Mouse (Mus musculus) liver, adult (tissue): ENCODE measurements at regions not wholly inside any gene's neighbourhood (a gene's known extent, or its start where the extent isn't known, plus 50 kb on each side); places are given as distances from the start of the nearest gene placed in this dataset.

Experiments used
- GATA4 ChIP-seq: IDR thresholded peaks from 2 replicates; pipeline ENCODE4 v1.6.1; 2014; ENCODE audit warnings: mild to moderate bottlenecking, low read length; ENCODE audit not compliant: insufficient replicate concordance

DNA sequence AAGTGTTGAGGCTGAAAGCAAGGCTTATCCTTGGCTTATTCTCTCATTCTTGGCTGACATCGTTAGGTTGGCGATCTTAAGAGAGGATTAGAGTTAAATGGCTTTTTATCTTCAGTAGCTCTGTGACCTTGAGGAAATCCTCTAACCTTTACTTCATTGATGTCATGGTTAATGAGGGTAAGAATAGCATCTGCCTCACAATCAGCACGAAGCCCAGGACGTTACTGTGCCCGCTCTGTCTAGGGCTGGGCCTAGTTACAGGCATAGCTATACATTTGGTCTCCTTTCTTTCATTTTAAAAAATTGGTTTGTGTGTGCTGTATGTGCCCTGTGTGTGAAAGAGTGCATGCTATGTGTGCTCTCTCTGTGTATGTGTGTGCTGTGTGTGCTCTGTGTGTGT lies 145.1 kb upstream of the Gadl1 start:
- TF ChIP-seq GATA4: no peak

GRCm38 (mm10) chr9:115766471-115766870 lies 142.8 kb upstream of the Gadl1 start:
- no peak for TF ChIP-seq GATA4

- TF ChIP-seq GATA4: no peak
Measured at GRCm38 (mm10) chr9:115775112-115775511, 134.1 kb upstream of the Gadl1 start.

DNA sequence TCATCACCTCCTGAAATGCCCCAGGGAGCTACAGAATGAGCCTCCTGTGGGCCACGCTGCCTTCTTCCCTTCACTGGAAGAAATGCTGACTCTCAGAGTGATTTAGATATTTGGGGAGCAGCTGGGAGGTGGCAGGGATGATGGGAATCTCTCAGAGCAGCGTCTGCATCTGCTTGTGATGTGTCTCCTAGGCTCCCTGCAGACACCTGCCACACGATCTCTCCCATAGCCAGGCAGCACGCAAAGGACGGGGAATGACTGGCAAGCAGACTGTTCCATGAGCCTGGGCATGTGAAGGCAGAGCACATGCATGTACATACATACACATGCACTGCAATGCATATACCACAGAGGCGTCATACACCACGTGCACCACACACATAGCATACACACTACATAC lies 133.4 kb upstream of the Gadl1 start:
- no peak for TF ChIP-seq GATA4

DNA sequence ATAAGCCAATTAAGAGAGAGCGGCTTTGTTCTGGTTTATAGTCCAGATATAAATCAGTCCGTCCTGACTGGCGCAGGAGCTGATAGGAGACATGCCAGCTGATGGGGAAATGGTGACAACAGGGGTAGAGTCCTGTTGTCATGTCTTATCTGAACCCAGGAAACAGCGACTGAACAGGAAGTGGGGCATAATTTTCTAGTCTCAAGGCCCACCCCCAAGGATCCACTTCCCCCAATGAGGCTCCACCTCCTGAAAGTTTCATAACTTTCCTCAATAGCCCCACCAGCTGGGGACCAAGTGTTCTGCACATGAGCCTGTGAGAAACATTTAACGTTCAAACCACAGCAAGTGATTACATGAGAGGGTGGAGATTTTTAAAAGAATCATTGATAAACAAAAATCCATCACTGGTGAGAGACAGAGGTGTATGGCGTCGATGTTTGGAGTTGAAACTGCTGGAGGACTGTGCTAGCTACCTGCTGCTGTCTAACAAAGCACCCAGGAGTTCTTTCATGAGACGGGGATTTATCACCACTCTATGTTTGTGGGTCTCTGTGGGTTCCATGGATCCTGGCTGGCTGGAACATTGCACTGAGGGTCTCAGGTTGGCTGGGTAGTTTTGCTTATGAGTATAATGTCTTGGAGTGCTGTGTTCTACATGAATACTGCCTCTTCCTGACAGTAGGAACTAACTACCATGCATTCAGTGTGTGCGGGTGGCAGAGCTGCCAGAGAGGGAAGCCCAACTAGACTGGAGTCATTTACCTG lies 132.0 kb upstream of the Gadl1 start:
- no peak for TF ChIP-seq GATA4

GRCm38 (mm10) chr9:115778862-115779261 lies 130.4 kb upstream of the Gadl1 start:
- no peak for TF ChIP-seq GATA4

DNA sequence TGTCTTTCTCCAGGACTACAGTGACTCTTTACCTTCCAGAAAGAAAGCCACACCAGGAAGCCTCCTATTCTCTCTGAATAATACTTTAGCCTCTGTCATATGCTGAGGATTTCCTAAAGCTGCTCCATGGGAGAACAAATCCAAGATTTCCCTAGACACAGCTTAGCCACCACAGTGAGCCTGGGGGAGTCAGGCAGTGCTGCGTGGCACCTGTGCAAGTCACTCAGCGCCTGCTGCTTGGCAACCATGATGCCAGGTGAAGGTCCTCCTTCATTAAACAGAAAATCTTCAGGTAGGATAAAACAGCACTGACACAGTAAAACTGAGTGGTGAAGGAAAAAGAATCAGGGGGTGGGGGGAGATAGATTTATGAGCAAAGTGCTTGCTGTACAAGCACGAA lies 109.9 kb upstream of the Gadl1 start:
- no peak for TF ChIP-seq GATA4

DNA sequence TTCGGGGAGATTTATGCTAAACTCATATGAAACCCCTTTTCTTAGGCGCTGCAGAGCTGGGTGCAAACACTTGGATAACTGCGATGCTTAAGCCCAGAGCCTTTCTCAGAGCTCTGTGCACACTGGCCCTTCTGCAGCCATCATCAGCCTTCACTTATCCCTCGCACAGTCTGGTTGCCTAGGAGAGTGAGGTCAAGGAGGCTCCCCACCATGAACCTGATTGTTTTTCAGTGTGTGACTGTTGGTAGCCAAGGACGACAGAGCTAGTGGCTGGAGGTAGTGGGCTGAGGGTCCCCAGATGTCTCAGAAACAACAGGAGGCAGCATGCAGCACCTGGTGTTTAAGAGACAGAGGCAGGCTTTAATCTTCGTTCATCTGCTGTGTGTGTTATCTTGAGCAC lies 108.6 kb upstream of the Gadl1 start:
- no peak for TF ChIP-seq GATA4

- no peak for TF ChIP-seq GATA4
Measured at GRCm38 (mm10) chr9:115803071-115803470, 106.2 kb upstream of the Gadl1 start.

DNA sequence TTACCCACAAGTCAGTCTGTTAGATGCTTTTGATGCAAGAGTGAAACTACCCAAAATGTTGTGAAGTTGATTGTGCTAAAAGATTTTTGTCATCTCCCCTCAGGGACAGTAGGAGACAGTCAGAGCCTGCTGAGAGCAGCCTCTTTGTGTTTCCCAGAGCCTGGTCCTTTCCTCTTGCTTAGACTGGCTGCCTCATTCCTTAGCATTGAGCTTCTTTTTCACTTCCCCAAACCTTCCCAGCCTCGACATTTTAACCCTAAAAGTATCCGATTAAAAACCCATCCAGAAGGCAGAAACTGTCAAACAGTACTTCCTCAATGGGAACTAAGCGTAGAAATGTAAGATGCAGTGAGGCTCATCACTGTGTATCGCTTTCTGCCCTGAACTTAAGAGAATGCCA lies 104.0 kb upstream of the Gadl1 start:
- TF ChIP-seq GATA4: no peak

DNA sequence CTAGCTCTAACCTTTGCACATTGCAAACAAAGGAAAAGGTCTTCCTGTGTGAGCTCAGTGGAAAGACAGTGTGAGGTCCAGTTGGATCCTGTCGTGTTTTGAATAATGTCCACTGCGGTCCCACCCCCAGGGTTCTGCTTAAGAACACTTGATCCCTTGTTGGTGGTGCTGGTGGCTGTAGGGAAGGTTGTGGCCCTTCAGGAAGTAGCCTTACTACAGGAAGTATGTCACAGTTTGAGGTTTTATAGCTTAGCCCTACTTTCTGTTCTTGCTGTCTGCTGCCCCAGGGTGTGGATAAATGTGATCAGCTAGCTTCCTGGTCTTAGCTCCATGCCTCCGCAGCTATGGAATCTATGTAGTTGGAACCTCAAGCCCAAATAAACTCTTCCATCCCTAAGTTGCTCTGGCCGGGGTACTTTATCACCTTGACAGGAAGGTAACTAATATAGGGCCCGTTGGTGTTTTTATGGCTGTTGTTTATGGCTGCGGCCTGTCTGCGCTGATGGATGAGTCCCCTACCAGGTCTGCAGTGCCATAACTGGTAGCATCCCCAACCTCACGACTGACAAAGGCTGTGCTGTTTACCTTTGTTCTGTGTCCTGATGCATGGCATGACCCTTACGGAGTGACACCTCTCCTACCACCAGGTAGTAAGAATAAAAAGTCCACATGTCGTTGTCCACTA lies 103.1 kb upstream of the Gadl1 start:
- no peak for TF ChIP-seq GATA4

- TF ChIP-seq GATA4: no peak
Measured at GRCm38 (mm10) chr9:115840186-115840585, 69.1 kb upstream of the Gadl1 start.

DNA sequence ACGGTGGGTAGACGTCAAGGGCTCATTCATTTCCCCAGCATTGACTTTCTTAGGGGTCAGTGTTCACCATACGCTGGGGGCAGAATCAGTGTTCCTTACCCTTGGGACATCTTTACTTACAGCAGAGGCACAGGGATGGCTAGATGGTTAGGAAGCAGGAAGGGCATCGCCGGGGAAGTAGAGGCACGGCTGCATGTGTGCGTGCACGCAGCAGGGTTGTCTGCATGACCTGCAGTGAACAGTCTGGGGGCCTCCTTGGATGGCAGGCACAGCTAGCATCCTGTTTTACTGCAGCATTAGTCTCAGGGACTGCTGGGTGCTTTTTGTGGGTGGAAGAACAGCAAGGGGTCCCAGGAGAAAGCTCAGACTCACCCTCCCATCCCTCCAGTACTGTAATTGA lies 68.5 kb upstream of the Gadl1 start:
- TF ChIP-seq GATA4: no peak

DNA sequence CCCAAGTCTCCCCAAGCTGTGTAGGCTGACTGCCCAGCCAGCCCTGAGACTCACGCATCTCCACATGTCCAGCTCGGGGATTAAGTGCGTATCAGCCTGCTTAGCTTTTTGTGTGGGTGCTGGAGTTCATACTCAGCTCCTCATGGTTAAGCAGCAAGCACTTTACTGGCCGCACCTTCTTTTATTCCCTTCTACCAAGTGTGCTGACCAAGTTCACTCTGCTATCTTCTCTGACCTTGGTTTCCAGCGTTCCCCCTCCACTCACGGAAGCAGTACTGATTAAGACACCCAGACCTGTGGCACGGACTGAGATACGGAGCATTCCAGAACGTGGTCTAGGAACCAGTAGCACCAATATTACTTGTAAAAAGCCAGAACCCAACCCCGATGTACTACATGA lies 67.6 kb upstream of the Gadl1 start:
- TF ChIP-seq GATA4: no peak

DNA sequence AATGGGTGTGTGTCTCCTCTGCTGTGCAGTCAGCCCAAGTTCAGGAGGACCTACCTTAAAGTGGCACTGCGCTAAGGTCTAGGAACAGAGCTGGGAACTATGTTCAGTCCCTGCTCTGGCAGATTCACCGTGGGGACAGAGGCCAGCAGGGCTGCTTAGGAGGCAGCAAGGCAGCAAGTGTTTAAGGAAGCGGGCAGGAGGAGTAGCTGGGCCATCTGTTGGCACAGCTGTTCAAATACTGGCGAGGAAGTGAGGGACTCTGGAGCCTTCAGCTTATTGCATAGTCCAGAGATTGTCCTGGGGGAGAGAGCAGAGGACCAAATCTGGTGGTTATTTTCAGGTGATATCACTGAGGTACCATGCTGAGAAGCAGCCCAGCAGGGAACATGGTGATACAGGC lies 64.9 kb upstream of the Gadl1 start:
- TF ChIP-seq GATA4: no peak

GRCm38 (mm10) chr9:115845091-115845490 lies 64.2 kb upstream of the Gadl1 start:
- no peak for TF ChIP-seq GATA4

- TF ChIP-seq GATA4: no peak
Measured at GRCm38 (mm10) chr9:115847289-115848074, 61.8 kb upstream of the Gadl1 start.

DNA sequence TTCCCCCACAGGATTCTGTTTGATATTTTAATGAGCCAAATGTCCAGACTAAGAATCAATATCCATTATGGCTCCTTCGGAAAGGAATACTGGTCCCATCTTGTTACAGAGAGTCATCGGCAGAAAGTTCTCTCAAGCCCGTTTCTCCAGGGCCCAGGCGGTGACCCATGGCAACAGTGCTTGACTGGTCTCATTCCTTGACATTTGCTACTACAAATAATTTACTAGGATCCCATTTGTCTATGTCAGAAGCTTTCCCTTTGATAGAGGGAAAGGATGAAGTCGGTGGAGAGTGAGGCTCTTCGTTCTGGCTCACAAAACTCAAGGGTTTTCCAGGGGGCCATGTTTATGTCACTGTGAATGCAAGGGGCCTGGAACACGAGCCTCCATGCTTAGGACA lies 52.0 kb upstream of the Gadl1 start:
- no peak for TF ChIP-seq GATA4
